Mouse (Mus musculus): ENCODE data around the gene Stum. TPM values are rescaled to one million over a fixed set of nuclear protein-coding genes. Genes with fewer than 3 reads are reported as not detected.
"Not testable (repeated sequence)": the region's sequence is repeated elsewhere in the genome, so short reads cannot be mapped to it uniquely, and the experiment has no call there.

Stum gene
- polyA plus RNA-seq, 1 experiment from 2014 or later, result 0.11 TPM

DNA sequence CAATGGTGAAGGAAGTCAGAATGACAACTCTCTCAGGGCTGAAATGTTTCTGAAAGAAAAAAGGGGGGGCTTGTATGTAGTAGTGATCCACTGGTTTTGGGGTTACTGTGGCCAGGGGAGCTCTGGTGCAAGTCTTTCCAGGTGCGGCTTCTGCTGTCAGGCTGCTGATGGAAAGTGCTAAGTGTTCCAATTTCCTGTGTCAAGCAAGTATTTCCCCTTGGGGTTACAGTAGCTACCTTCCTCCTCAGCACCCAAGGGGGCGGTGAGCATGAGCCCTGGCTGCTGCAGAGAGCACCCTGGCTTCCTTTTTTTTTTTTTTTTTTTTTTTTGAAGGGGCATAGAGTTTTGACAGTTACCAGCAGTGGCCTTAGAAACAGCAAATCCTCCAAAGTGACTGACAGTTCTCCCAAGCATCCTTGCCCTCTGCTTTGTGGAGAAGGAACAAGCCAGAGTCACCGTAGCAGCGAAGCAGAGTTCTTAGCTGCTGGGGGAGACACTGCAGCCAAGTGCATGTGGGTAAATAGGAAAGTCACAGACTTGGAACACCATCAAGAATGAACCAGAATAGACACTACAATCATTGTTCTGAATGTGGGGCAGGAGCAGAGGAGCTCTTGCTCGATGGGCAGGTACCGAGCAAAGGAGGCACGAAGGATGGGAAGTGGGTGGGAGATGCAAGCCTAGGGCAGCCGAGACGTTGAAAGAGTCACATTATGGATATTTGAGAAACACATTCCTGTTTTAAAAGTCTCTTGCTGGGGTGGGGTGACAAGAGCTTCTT, 90.1 kb downstream of the Stum start:
- Histone ChIP-seq H3K9ac (ENCODE audit: low read depth, low read length) (no peak overlapping the region), H3K27ac (ENCODE audit: low read depth, low read length) (no peak overlapping the region), H3K9me3 (replicated peaks; ENCODE audit: control insufficient read depth, low read length) (no peaks in the 10 kb centered on the region), H3K27me3 (ENCODE audit: control insufficient read depth, insufficient read depth, low read length) (no peaks in the 10 kb centered on the region), H3K36me3 (ENCODE audit: control insufficient read depth, insufficient read depth, low read length) (no peaks in the 10 kb centered on the region), H3K4me1 (ENCODE audit: control insufficient read depth, insufficient read depth, low read length) (peaks cover 15% of the 10 kb centered on the region), H3K4me2 (no peak overlapping the region), H3K4me3 (ENCODE audit: low read depth, low read length) (no peak overlapping the region)
- ATAC-seq (replicated peaks; ENCODE audit: insufficient number of reproducible peaks, low FRiP score, low TSS enrichment), result no peak
- WGBS (ENCODE audit: insufficient replicate concordance), result 73% methylated on average over 9 of the region's 9 CpGs

- Histone ChIP-seq H3K4me3 (ENCODE audit: low read depth, low read length) (no peak overlapping the region), H3K36me3 (ENCODE audit: control insufficient read depth, insufficient read depth, low read length) (no peaks in the 10 kb centered on the region), H3K9me3 (replicated peaks; ENCODE audit: control insufficient read depth, low read length) (no peaks in the 10 kb centered on the region), H3K27me3 (ENCODE audit: control insufficient read depth, insufficient read depth, low read length) (no peaks in the 10 kb centered on the region), H3K27ac (ENCODE audit: low read depth, low read length) (no peak overlapping the region), H3K4me2 (no peak overlapping the region), H3K4me1 (ENCODE audit: control insufficient read depth, insufficient read depth, low read length) (peaks cover 22% of the 10 kb centered on the region), H3K9ac (ENCODE audit: low read depth, low read length) (no peak overlapping the region)
- 84% methylated on average over 5 of the region's 5 CpGs for WGBS (ENCODE audit: insufficient replicate concordance)
- no peak for ATAC-seq (replicated peaks; ENCODE audit: insufficient number of reproducible peaks, low FRiP score, low TSS enrichment)
Measured at GRCm38 (mm10) chr1:180392137-180392798, 91.0 kb downstream of the Stum start.

- no peak overlapping the region for H3K27ac ChIP-seq (ENCODE audit: low read depth, low read length)
- no peak for ATAC-seq (replicated peaks; ENCODE audit: insufficient number of reproducible peaks, low FRiP score, low TSS enrichment)
Measured at GRCm38 (mm10) chr1:180391575-180391945, 91.7 kb downstream of the Stum start.

DNA sequence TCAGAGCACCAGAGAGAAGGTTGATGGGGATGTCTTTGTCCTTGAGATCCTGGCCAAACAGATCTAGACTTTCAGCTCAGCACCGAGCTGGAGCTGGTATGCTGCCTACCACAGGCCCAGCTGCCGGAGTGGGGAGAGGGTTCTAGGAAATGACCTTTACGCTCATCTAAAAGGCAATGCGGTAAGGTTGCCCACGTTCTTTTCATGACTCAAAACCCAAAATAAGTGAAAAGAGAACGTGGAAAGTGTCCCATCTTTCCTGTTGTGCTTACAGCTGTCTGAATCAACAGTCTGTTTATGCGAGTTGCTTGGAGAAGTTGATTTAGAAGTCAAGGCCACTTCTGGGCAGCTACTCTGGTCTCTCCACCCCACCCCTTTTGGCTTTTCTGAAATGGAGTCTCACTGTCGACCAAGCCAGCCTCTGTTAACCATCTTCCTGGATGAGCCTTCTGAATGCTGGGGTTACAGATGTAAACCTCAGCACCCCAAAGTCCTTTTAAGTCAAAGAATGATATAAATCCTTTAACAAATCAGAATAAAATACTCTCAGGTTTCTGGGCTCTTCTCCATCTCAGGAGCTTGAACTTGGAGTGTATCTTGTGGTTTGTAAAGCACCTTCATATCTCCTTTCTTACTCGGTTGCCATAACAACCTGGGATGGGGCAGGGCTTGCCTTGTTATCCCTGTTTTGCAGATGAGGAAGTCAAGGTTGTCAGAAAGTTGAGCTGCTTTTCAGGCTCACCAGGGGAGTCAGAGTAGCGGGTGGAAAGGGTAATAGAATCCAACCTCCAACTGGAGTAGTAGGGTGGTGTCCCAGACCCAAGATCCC, 92.3 kb downstream of the Stum start:
- Histone ChIP-seq H3K27me3 (ENCODE audit: control insufficient read depth, insufficient read depth, low read length) (no peaks in the 10 kb centered on the region), H3K27ac (ENCODE audit: low read depth, low read length) (no peak overlapping the region)
- WGBS (ENCODE audit: insufficient replicate concordance), result 74% methylated on average over 10 of the region's 10 CpGs

More at GRCm38 (mm10) chr1:180391575-180391945, 91.7 kb downstream of the Stum start:
- no peaks in the 10 kb centered on the region for H3K36me3 ChIP-seq (ENCODE audit: control insufficient read depth, insufficient read depth, low read length)
- peaks cover 25% of the 10 kb centered on the region for H3K4me1 ChIP-seq (ENCODE audit: control insufficient read depth, insufficient read depth, low read length)
- H3K4me3 ChIP-seq (ENCODE audit: low read depth, low read length), result no peak overlapping the region
- no peak overlapping the region for H3K9ac ChIP-seq (ENCODE audit: low read depth, low read length)
- WGBS (ENCODE audit: insufficient replicate concordance), result 82% methylated on average over 4 of the region's 4 CpGs
- no peaks in the 10 kb centered on the region for H3K9me3 ChIP-seq (replicated peaks; ENCODE audit: control insufficient read depth, low read length)
- no peak overlapping the region for H3K4me2 ChIP-seq
- no peaks in the 10 kb centered on the region for H3K27me3 ChIP-seq (ENCODE audit: control insufficient read depth, insufficient read depth, low read length)

GRCm38 (mm10) chr1:180390321-180390731, 93.0 kb downstream of the Stum start:
- WGBS (ENCODE audit: insufficient replicate concordance), result 68% methylated on average over 3 of the region's 3 CpGs
- no peak for ATAC-seq (replicated peaks; ENCODE audit: insufficient number of reproducible peaks, low FRiP score, low TSS enrichment)
- Histone ChIP-seq H3K4me2 (no peak overlapping the region), H3K36me3 (ENCODE audit: control insufficient read depth, insufficient read depth, low read length) (no peaks in the 10 kb centered on the region), H3K4me3 (ENCODE audit: low read depth, low read length) (no peak overlapping the region), H3K27ac (ENCODE audit: low read depth, low read length) (no peak overlapping the region), H3K9me3 (replicated peaks; ENCODE audit: control insufficient read depth, low read length) (no peaks in the 10 kb centered on the region), H3K9ac (ENCODE audit: low read depth, low read length) (no peak overlapping the region), H3K27me3 (ENCODE audit: control insufficient read depth, insufficient read depth, low read length) (no peaks in the 10 kb centered on the region), H3K4me1 (ENCODE audit: control insufficient read depth, insufficient read depth, low read length) (peaks cover 28% of the 10 kb centered on the region)

More for the DNA sequence above, 92.3 kb downstream of the Stum start:
- H3K4me1 ChIP-seq (ENCODE audit: control insufficient read depth, insufficient read depth, low read length), result peaks cover 28% of the 10 kb centered on the region
- no peak for ATAC-seq (replicated peaks; ENCODE audit: insufficient number of reproducible peaks, low FRiP score, low TSS enrichment)
- H3K9me3 ChIP-seq (replicated peaks; ENCODE audit: control insufficient read depth, low read length), result no peaks in the 10 kb centered on the region
- no peak overlapping the region for H3K4me3 ChIP-seq (ENCODE audit: low read depth, low read length)
- H3K9ac ChIP-seq (ENCODE audit: low read depth, low read length), result no peak overlapping the region
- H3K4me2 ChIP-seq, result no peak overlapping the region
- H3K36me3 ChIP-seq (ENCODE audit: control insufficient read depth, insufficient read depth, low read length), result no peaks in the 10 kb centered on the region

DNA sequence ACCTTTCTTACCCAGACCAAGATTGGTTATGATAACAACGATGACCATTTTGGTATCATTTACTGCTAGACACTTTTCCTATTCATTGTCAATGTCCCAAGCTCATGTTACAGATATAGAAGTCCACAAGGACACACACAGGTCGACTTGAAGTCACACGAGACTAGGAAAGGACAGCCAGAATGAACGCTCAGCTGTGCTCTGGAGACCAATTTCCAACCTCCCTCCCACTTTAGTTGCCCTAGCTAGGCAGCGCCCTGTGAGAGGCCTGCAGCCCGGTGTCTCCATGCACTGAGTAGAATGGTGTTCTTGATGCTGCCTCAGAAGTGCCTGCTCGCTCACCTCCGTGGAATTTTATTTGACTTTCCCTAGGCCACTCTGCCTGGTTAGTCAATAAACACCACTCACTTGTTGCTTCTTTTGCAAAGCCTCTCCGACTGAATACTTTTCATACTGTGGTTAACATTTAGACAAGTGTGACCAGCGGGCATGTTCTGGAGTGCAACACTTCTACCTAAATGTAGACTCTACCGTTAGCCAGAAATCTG, 94.0 kb downstream of the Stum start:
- not testable (repeated sequence) for ATAC-seq (replicated peaks; ENCODE audit: insufficient number of reproducible peaks, low FRiP score, low TSS enrichment); H3K36me3 ChIP-seq (ENCODE audit: control insufficient read depth, insufficient read depth, low read length); H3K27me3 ChIP-seq (ENCODE audit: control insufficient read depth, insufficient read depth, low read length); H3K4me3 ChIP-seq (ENCODE audit: low read depth, low read length); H3K9me3 ChIP-seq (replicated peaks; ENCODE audit: control insufficient read depth, low read length); H3K9ac ChIP-seq (ENCODE audit: low read depth, low read length); H3K27ac ChIP-seq (ENCODE audit: low read depth, low read length); H3K4me2 ChIP-seq
- H3K4me1 ChIP-seq (ENCODE audit: control insufficient read depth, insufficient read depth, low read length), result peaks cover 28% of the 10 kb centered on the region
- WGBS (ENCODE audit: insufficient replicate concordance), result 82% methylated on average over 11 of the region's 11 CpGs

DNA sequence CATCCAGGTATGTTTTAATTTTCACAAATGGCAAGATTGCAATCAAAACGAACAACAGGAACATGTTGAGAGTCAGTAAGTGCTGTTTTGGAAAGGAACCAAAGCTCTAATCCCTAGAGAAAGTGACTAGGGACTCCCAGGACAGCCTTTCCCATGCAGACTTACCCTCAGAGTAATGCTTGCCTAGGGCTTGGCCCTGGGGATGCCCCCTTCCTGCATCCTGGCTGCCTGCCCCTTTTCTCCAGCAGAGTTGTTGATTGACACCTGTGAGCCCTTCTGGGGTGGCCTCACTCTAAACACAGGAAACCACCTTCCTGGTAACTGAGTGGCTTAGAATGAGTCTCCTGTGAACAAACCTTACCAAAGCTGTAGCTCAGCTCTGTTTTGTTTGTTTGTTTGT, 94.8 kb downstream of the Stum start:
- H3K9me3 ChIP-seq (replicated peaks; ENCODE audit: control insufficient read depth, low read length), result no peaks in the 10 kb centered on the region
- H3K9ac ChIP-seq (ENCODE audit: low read depth, low read length), result peak overlapping the region; percentile 43; the same call in 1 of the 2 replicates
- no peak overlapping the region for H3K27ac ChIP-seq (ENCODE audit: low read depth, low read length)
- H3K36me3 ChIP-seq (ENCODE audit: control insufficient read depth, insufficient read depth, low read length), result no peaks in the 10 kb centered on the region
- WGBS (ENCODE audit: insufficient replicate concordance), result 24% methylated on average over 1 of the region's 1 CpGs
- H3K27me3 ChIP-seq (ENCODE audit: control insufficient read depth, insufficient read depth, low read length), result no peaks in the 10 kb centered on the region
- peaks cover 23% of the 10 kb centered on the region for H3K4me1 ChIP-seq (ENCODE audit: control insufficient read depth, insufficient read depth, low read length)
- no peak overlapping the region for H3K4me2 ChIP-seq
- H3K4me3 ChIP-seq (ENCODE audit: low read depth, low read length), result no peak overlapping the region
- no peak for ATAC-seq (replicated peaks; ENCODE audit: insufficient number of reproducible peaks, low FRiP score, low TSS enrichment)

- peak overlapping the region; percentile 86 for H3K27ac ChIP-seq (ENCODE audit: low read depth, low read length)
- no peak for ATAC-seq (replicated peaks; ENCODE audit: insufficient number of reproducible peaks, low FRiP score, low TSS enrichment)
- H3K4me1 ChIP-seq (ENCODE audit: control insufficient read depth, insufficient read depth, low read length), result peaks cover 19% of the 10 kb centered on the region
- H3K4me2 ChIP-seq, result peak overlapping the region; percentile 75
- peak overlapping the region; percentile 30 for H3K4me3 ChIP-seq (ENCODE audit: low read depth, low read length)
- no peaks in the 10 kb centered on the region for H3K27me3 ChIP-seq (ENCODE audit: control insufficient read depth, insufficient read depth, low read length)
- 8% methylated on average over 11 of the region's 11 CpGs for WGBS (ENCODE audit: insufficient replicate concordance)
- no peaks in the 10 kb centered on the region for H3K9me3 ChIP-seq (replicated peaks; ENCODE audit: control insufficient read depth, low read length)
- no peaks in the 10 kb centered on the region for H3K36me3 ChIP-seq (ENCODE audit: control insufficient read depth, insufficient read depth, low read length)
- peak overlapping the region; percentile 43; the same call in 1 of the 2 replicates for H3K9ac ChIP-seq (ENCODE audit: low read depth, low read length)
Measured at GRCm38 (mm10) chr1:180387750-180388480, 95.4 kb downstream of the Stum start.
